Mouse (Mus musculus): ENCODE measurements around the gene Gm35549.

GRCm38 (mm10) chr9:122843760-122844159, at the start of gene Gm35549:
- TF ChIP-seq CTCF (IDR thresholded peaks at IDR 0.05; ENCODE audit: low read depth) = no peak
- no peak for TF ChIP-seq EP300 (optimal IDR thresholded peaks at IDR 0.05)

All from stomach, postnatal 0 days (tissue).